Mouse (Mus musculus) kidney, embryonic 14.5 days (tissue): ENCODE results near the gene Xylt1. TPM values are rescaled to one million over a fixed set of nuclear protein-coding genes. Genes with fewer than 3 reads are reported as not detected.
A peak's percentile ranks its signal among the peaks of the same experiment; 100 is the strongest.

Source experiments
- ATAC-seq: fragments of 200-750 bp; cut with Nextera tagmentation; 2 replicates; pipeline ENCODE4 v1.8.0; 2017; ENCODE audit warnings: moderate number of reproducible peaks, mild to moderate bottlenecking, moderate TSS enrichment, moderate library complexity; ENCODE audit not compliant: low FRiP score, low TSS enrichment
- H3K27ac ChIP-seq: fragments of 300-500 bp; sonication (generic); 2 replicates; pipeline ENCODE4 v1.5.1; 2014; ENCODE audit warnings: low read depth, mild to moderate bottlenecking, low read length, moderate library complexity, mixed read lengths
- H3K27me3 ChIP-seq: fragments of 300-500 bp; sonication (generic); 2 replicates; pipeline ENCODE4 v1.6.1; 2014; ENCODE audit warnings: mild to moderate bottlenecking, low read length; ENCODE audit not compliant: control insufficient read depth, insufficient read depth
- H3K36me3 ChIP-seq: fragments of 300-500 bp; sonication (generic); 2 replicates; pipeline ENCODE4 v1.6.1; 2014; ENCODE audit warnings: low read length, mixed read lengths; ENCODE audit not compliant: control insufficient read depth, insufficient read depth
- H3K4me1 ChIP-seq: fragments of 300-500 bp; sonication (generic); 2 replicates; pipeline ENCODE4 v1.6.1; 2014; ENCODE audit warnings: low read length, mixed read lengths; ENCODE audit not compliant: control insufficient read depth, insufficient read depth
- H3K4me2 ChIP-seq: fragments of 300-500 bp; sonication (generic); replicated peaks from 2 replicates; pipeline ENCODE4 v1.6.1; 2014; ENCODE audit warnings: low read depth, mild to moderate bottlenecking, low read length
- H3K4me3 ChIP-seq: fragments of 300-500 bp; sonication (generic); 2 replicates; pipeline ENCODE4 v1.5.1; 2014; ENCODE audit warnings: mild to moderate bottlenecking, low read length
- H3K9ac ChIP-seq: fragments of 300-500 bp; sonication (generic); 2 replicates; pipeline ENCODE4 v1.6.1; 2014; ENCODE audit warnings: low read depth, mild to moderate bottlenecking, low read length, moderate library complexity
- H3K9me3 ChIP-seq: fragments of 300-500 bp; sonication (generic); 2 replicates; pipeline ENCODE4 v1.6.1; 2016; ENCODE audit warnings: low read length; ENCODE audit not compliant: control insufficient read depth
- WGBS: fragments of 180-500 bp; shearing (Covaris S2); extraction: QIAGEN DNeasy Blood & Tissue Kit; methylation state at CpG from one replicate; pipeline ENCODE4 v1.1.7; 2014; 5-methylcytosine and 5-hydroxymethylcytosine counted together
- polyA plus RNA-seq: library from polyadenylated mRNA; unstranded; fragments of >200 nt; fragmentation: Nextera tagmentation; extraction: Ambion mirVana; gene quantifications from 2 replicates; pipeline ENCODE4 v1.2.1, GENCODE M21; 2014

Gene Xylt1
- polyA plus RNA-seq, 1 experiment from 2014 or later, result 4.6 TPM

DNA sequence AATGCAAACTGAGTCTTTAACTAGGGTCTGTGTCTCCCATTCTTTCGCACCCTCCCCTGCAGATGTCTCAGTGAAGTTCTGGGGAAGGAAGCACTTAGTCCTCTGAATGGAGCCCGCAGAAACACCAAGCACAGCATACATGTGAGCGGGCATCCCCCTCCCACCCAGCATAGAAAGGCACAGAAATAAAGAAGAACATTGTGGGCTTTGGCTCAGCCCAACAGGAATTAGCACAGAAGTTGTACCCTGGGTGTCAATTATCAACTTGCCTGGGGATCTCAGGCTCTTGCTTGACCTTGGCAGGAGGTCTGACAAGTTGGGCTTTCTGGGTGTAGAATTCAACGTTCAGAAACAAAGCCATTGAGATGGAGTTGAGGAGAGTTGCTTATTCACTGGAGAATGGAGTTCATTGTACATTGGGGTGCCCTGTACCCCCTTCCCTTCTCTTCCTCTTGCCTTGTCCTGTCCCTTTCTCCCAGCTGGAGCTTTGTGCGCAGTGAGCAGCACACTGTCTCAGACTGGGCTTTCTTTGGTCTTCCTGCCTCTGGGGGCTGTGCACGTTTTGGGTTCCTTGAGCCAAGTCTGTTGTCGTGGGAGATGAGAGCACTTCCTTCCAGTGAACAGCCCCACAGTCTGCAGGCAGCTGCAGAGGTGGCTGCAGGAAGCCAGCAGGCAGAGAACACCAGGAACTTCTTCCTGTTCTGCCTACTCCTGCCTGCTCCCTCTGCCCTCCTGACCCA lies 81.6 kb downstream of the Xylt1 start:
- Histone ChIP-seq H3K4me3 (no peak overlapping the region), H3K9ac (no peak overlapping the region), H3K9me3 (no peaks in the 10 kb centered on the region), H3K4me1 (peaks cover 7% of the 10 kb centered on the region; the same call in 1 of the 2 replicates), H3K36me3 (no peaks in the 10 kb centered on the region), H3K27me3 (no peaks in the 10 kb centered on the region), H3K27ac (peak overlapping the region; percentile 56; the same call in 1 of the 2 replicates), H3K4me2 (no peak overlapping the region)
- 43% methylated on average over 7 of the region's 7 CpGs for WGBS
- peak; percentile 35; the same call in 1 of the 2 replicates for ATAC-seq

DNA sequence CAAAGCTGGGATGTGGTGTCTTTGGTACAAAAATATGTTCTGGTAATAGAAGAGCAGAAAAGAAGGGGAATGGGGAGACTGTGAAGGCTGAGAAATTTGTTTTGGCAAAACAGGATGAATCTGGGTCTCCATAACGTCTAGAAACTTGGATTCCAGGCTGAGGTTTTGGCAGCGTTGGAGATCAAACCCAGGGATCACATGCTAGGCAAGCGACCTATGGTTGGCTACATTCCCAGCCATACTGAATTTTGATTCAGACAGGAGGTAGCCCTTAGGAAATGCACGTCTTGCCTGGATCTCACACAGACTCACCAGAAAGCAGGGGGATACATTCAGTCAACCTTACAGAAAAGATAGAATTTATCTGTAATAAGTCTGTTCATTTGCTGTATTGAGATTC lies 84.2 kb downstream of the Xylt1 start:
- Histone ChIP-seq H3K4me2 (no peak overlapping the region), H3K27ac (no peak overlapping the region), H3K9me3 (no peaks in the 10 kb centered on the region), H3K36me3 (no peaks in the 10 kb centered on the region), H3K4me1 (peaks cover 7% of the 10 kb centered on the region; the same call in 1 of the 2 replicates), H3K9ac (no peak overlapping the region), H3K4me3 (no peak overlapping the region), H3K27me3 (no peaks in the 10 kb centered on the region)
- WGBS, result 66% methylated on average over 4 of the region's 4 CpGs
- ATAC-seq, result no peak

DNA sequence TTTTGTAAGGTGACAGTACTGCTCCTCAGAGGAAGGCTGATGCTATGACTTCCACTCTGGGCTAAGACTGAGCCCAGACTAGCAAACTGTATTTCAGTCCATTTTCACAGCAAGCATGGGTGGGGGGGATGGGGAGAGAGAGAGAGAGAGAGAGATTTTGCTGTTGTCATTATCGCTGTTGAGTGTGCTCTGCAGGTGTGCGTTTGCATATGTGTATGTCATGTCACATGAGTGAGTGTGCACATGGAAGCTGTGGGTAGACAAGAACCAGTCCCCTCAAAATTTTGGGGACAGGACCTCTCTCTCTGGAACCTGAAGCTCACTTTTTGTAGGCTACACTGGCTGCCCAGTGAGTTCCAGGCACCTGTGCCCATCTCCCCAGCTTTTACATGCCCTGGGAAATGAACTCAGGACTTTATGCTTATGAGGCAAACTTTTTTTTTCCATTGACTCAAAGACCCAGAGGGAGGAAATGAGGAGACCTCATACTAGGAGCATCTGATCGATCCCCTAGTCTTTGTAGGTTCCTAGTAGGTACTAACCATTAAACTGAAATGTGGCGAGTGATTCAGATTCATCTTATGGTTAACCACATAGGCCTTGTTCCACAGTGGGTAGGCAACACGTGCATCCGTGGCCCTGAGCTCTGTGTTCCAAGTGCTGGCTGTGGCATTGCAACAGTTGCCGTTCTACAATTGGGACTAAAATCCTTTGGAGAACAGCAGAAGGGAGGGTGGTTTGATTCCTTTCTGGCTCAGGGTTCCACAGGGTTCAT lies 85.4 kb downstream of the Xylt1 start:
- Histone ChIP-seq H3K4me1 (peaks cover 7% of the 10 kb centered on the region; the same call in 1 of the 2 replicates), H3K27me3 (no peaks in the 10 kb centered on the region), H3K9me3 (no peaks in the 10 kb centered on the region), H3K9ac (no peak overlapping the region), H3K27ac (no peak overlapping the region), H3K36me3 (no peaks in the 10 kb centered on the region), H3K4me3 (no peak overlapping the region), H3K4me2 (no peak overlapping the region)
- 90% methylated on average over 7 of the region's 7 CpGs for WGBS
- ATAC-seq, result no peak

DNA sequence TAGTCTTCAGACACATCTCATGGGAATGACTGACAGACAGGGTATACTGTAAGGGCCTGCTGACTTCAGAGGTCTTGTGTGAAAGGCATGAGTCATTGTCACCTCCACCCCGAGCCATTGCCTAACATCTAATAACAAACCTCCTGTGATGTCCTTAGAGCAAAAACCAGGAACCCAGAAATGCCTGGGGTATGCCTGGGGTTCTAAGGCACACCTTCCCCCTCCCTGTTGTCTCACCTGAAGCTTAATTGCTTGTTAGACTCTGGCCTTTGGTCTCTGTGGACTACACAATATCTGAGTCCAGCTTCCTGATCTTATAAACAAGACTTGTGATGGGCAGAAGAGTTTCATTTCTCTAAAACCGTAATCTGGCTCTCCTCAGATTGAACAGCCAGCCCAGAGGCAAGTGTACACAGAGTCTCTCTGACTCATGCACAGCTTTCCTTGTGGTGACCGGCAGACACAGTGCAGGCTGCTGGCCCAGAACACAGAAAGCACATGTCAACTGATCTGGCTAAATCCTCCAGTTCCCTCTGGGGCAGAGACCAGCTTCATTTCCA lies 89.5 kb downstream of the Xylt1 start:
- H3K9ac ChIP-seq, result no peak overlapping the region
- no peak for ATAC-seq
- no peak overlapping the region for H3K4me2 ChIP-seq
- no peak overlapping the region for H3K27ac ChIP-seq
- H3K9me3 ChIP-seq, result no peaks in the 10 kb centered on the region
- no peaks in the 10 kb centered on the region for H3K27me3 ChIP-seq
- WGBS, result 67% methylated on average over 3 of the region's 3 CpGs
- peaks cover 12% of the 10 kb centered on the region for H3K4me1 ChIP-seq
- H3K36me3 ChIP-seq, result no peaks in the 10 kb centered on the region
- no peak overlapping the region for H3K4me3 ChIP-seq

DNA sequence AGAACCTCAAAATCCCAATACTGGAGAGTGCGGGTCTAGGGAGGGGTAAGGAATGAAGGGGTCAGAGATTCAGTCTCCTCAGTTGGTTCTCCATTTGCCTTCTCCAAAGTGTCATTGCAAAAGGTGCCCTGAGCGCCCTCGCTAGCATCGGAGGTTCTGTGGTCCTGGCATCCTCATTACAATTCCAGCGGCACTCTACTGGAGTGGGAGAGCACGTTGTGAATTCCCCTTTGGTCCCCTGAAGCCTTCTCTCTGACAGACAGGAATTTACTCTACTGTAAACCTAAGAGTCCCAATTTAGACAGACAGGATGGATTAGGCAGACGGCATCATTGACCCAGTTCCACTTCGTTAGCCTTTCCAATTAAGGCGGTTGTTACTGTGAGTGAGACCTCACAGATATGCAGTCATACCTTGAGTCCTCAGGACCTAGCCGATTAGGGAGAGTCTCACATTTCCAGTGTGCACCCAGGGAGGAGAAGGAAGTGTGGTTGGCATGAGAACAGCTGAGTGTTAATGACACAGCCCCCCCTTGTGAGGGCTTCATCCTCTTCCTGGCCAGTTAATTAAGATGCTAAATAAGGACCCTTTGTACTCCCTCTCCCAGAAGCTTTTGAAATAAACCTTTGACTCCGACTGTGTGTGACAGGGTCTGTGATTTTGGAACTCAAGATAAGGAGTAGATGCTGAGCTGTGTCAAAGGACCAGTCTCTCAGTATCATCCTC lies 91.4 kb downstream of the Xylt1 start:
- Histone ChIP-seq H3K4me3 (no peak overlapping the region), H3K9ac (no peak overlapping the region), H3K4me2 (no peak overlapping the region), H3K36me3 (no peaks in the 10 kb centered on the region), H3K9me3 (no peaks in the 10 kb centered on the region), H3K27ac (no peak overlapping the region), H3K4me1 (peaks cover 12% of the 10 kb centered on the region), H3K27me3 (no peaks in the 10 kb centered on the region)
- 24% methylated on average over 11 of the region's 11 CpGs for WGBS
- ATAC-seq, result peak; percentile 88

DNA sequence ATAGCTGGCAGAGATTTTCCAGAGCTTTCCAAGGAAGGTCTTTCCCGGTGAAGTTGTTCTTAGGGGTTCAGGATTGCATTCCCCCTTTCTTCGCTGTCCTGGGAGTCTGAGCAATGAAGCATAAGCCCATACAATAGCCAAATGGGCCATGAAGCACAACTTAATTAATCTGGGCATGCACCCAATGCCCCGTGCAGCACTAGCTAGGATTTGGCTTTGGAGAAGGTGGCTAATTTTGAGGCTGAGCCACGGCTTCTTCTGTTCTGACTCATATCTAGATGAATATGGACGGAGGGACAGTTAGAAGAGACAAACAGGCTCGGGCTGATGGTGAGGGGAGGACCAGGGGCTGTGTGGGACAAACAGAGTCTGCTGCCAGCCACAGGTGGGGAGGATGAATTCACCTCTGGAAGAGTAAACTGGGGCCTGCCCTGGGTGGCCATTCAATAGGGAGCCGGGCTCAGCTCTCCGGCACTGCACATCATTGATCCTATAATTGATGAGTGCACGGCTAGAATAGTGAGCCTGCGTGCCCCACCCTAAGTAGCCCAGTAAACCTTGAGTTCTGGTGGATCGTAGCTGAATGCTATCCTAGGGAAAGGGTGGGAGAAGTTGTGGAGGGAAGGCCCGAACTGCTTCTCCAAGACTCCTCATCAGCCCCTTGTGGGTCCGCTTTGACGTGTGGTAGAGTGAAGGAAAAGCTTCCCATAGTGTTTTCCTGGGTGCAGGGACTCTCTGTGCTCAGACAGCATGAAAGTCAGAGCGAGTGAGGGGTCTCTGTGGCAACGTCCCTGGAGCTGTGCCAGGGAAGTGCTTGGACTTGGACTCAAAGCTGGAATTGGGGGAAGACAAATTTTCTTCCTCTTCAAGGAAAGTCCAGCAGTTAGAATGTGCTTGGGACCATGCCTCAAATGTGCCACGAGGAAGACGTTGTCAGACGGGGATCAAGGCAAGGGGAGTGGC lies 92.3 kb downstream of the Xylt1 start:
- Histone ChIP-seq H3K4me1 (peaks cover 12% of the 10 kb centered on the region), H3K27me3 (no peaks in the 10 kb centered on the region), H3K36me3 (no peaks in the 10 kb centered on the region), H3K27ac (0 out of 2 replicates have a peak overlapping the region, but pooled peaks have one; percentile 5), H3K4me2 (no peak overlapping the region), H3K9ac (no peak overlapping the region), H3K9me3 (no peaks in the 10 kb centered on the region), H3K4me3 (no peak overlapping the region)
- WGBS, result 43% methylated on average over 19 of the region's 19 CpGs
- peak; percentile 47; the same call in 1 of the 2 replicates for ATAC-seq

DNA sequence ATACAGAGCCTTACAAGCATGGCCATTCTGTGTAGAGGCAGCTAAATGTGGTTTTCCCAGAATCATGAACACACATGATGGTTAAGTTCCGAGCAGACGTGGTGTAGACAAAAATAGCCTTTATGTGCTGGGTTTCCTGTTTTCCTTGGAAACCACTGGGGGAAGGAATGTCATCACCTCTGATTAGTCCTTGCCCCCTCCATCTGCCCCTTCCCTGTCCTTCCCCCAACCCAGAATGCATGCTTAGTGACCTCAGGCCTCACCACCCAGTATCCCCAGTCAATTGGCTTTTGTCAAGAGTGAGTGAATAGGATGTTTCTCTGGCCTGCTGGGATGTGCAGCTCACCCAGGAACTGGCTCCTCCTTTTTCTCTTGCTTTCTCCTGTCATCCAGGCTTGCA lies 93.5 kb downstream of the Xylt1 start:
- peaks cover 12% of the 10 kb centered on the region for H3K4me1 ChIP-seq
- H3K27me3 ChIP-seq, result no peaks in the 10 kb centered on the region
- no peak overlapping the region for H3K9ac ChIP-seq
- no peak for ATAC-seq
- WGBS, result 27% methylated on average over 2 of the region's 2 CpGs
- no peak overlapping the region for H3K4me3 ChIP-seq
- no peaks in the 10 kb centered on the region for H3K36me3 ChIP-seq
- no peak overlapping the region for H3K27ac ChIP-seq
- H3K4me2 ChIP-seq, result no peak overlapping the region
- H3K9me3 ChIP-seq, result no peaks in the 10 kb centered on the region

DNA sequence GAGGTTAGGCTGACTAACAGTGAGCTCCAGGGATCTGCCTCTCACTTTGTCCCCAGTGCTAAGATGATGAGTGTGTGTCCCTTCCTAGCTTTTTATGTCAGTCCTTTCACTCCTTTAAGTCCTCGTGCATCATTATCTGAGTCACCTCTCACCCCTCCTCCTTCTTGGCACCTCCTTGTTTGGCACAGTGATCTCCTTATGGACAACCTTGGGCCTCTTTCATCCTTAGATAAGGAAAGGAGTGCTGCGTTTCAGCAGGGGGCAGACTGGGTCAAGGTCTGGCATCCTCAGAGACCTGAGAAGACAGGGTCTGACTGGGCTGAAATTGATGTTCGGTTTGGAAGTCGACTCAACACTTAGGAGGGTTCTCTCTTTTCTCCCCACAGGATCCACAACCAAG lies 94.3 kb downstream of the Xylt1 start:
- Histone ChIP-seq H3K4me1 (peaks cover 12% of the 10 kb centered on the region), H3K27ac (no peak overlapping the region), H3K4me3 (no peak overlapping the region), H3K9ac (no peak overlapping the region), H3K4me2 (no peak overlapping the region), H3K27me3 (no peaks in the 10 kb centered on the region), H3K9me3 (no peaks in the 10 kb centered on the region), H3K36me3 (no peaks in the 10 kb centered on the region)
- no peak for ATAC-seq
- 57% methylated on average over 4 of the region's 4 CpGs for WGBS
